In genomic region chr4:152554421-152554820, GRCm38 (mm10) we compare ENCODE assay signal across 15 mouse cellular contexts.
DNase-seq lines count a peak whose midpoint lies in the region; ATAC-seq and TF ChIP-seq lines count a peak whose summit lies in the region.
"Had no signal": no experiment of that assay in that cellular context is flagged by ENCODE, and none has a peak within 500 bp of the region (broad histone marks: within the 10 kb centered on the region; RNA-seq: fewer than 3 reads in every experiment).

No protein-coding gene starts in this region.

- intact Hi-C loops in heart, postnatal 14 days (cut with DNase I): no loop called here

- ATAC-seq in G1E (ENCODE audit: extremely low read depth, insufficient number of reproducible peaks, low FRiP score, poor library complexity, severe bottlenecking): no peak
- ATAC-seq in erythroblast, adult 5-6 weeks (replicated peaks; ENCODE audit: low FRiP score, poor library complexity, severe bottlenecking): no peak
- ATAC-seq: forebrain, embryonic 13.5 days had no signal

- H3K9me3 ChIP-seq in G1E (replicated peaks): peaks cover 95% of the 10 kb centered on the region
- H3K9me3 ChIP-seq: forebrain, embryonic 13.5 days; heart, embryonic 15.5 days; limb, embryonic 15.5 days; neural tube, embryonic 12.5 days; stomach, embryonic 15.5 days had no signal

- no peaks in the 10 kb centered on the region; the same call in 1 of the 2 replicates for H3K27me3 ChIP-seq in G1E (ENCODE audit: insufficient read depth, low read length)
- H3K27me3 ChIP-seq: forebrain, embryonic 13.5 days; limb, embryonic 15.5 days; neural tube, embryonic 12.5 days; stomach, embryonic 15.5 days had no signal

- DNase-seq in cerebellum, postnatal 14 days: peak; percentile 49 to 50
- DNase-seq in cerebellum, adult 11-12 months: no peak
- DNase-seq in lung, postnatal 10 days: peak; percentile 64
- DNase-seq in lung, adult 18-20 months: no peak
- no peak for DNase-seq in G1E (ENCODE audit: low spot score)
- peak; percentile 71 to 75 for DNase-seq in heart, postnatal 14 days
- DNase-seq in right cerebral cortex, postnatal 36 days (ENCODE audit: low spot score in 2 of 2): no peak
- DNase-seq: adrenal gland, adult 8-10 months; kidney, adult 11 months had no signal

- no peak for TF ChIP-seq CTCF in G1E (IDR thresholded peaks at IDR 0.05; ENCODE audit: low read depth, low read length)

- H3K4me3 ChIP-seq in G1E (ENCODE audit: low read depth, low read length): peak overlapping the region; percentile 30; the same call in 1 of the 2 replicates
- H3K4me3 ChIP-seq: forebrain, embryonic 13.5 days; heart, embryonic 15.5 days; limb, embryonic 15.5 days; neural tube, embryonic 12.5 days; stomach, embryonic 15.5 days had no signal

- H3K36me3 ChIP-seq in G1E (replicated peaks): no peaks in the 10 kb centered on the region
- H3K36me3 ChIP-seq: heart, embryonic 15.5 days; limb, embryonic 15.5 days; stomach, embryonic 15.5 days had no signal

- H3K4me1 ChIP-seq in G1E (ENCODE audit: insufficient read depth, low read depth, low read length): no peaks in the 10 kb centered on the region

Comparison
In these comparisons a context has a peak if more than half of its experiments do, and no peak if none do; other contexts are left out.
1. DNase-seq: peak in cerebellum, postnatal 14 days (2 of 2), lung, postnatal 10 days (single experiment) and heart, postnatal 14 days (2 of 2); none in cerebellum, adult 11-12 months (single experiment), lung, adult 18-20 months (0 of 2), G1E (single experiment) and right cerebral cortex, postnatal 36 days (0 of 2).